Mouse (Mus musculus): Measurements from ENCODE around the gene Mcrip2.

Gene Mcrip2

GRCm38 (mm10) chr17:25868601-25869191 is at the start of gene Mcrip2:
Gene Mcrip2, minus strand, starts transcription at chr17:25868764.
- DNase-seq, result peak; percentile 63 to 66

DNA sequence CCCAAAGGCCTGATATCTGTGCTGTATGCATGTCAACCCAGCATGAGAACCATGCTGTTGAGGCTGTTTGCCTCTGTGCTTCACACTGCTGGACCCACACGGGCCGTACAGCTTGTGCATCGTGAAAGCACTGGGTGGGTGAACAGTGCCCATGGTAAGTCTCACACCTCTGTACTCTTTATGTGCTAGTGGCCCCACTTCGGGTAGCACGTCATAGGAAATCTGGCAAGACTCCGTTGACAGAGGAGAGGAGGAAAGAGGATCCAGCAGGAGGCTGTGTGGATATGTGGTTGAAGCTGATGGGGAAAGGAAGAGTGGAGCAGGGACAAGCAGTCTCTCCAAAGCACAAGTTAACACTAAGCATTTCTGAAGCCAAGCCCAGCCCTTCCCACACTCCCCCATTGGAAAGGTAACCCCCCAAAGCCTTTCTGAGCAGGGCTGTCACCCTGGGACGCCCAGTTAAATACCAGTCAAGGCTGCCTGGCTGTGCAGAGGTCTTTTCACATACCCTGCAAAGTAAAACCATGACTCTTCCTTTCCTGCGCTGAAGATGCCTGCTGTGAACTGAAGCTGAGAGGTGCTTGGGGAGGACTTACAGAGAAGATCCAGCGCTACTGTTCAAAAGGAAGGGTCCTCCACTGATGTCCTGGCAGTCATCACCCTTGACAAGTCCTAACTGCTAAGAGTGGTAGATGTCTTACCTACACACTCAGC is 49.6 kb upstream of the Mcrip2 start:
- DNase-seq, result no peak

GRCm38 (mm10) chr17:25916931-25917647 is 48.5 kb upstream of the Mcrip2 start:
- no peak for DNase-seq

- DNase-seq, result no peak
Measured at GRCm38 (mm10) chr17:25914295-25914694, 45.7 kb upstream of the Mcrip2 start.

DNA sequence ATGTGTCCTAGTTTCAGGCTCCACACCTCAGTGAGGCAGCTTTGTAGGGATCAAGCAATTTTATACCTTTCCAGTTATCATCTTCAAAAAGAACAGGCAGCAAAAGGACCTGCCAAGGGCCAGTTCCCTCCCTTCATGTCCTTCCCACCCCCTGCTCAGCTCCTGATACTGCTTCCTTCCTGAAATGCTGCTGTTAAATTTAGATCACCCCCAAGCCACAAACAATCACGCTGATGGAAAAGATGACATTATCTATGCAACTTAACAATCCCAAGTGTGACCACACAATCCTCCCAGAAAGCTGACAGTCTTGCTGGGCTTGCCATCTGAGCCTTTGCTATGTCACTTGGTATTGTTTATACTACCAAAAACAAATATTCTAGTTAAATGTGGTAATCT is 45.3 kb upstream of the Mcrip2 start:
- no peak for DNase-seq

- no peak for DNase-seq
Measured at GRCm38 (mm10) chr17:25913186-25913876, 44.8 kb upstream of the Mcrip2 start.

DNA sequence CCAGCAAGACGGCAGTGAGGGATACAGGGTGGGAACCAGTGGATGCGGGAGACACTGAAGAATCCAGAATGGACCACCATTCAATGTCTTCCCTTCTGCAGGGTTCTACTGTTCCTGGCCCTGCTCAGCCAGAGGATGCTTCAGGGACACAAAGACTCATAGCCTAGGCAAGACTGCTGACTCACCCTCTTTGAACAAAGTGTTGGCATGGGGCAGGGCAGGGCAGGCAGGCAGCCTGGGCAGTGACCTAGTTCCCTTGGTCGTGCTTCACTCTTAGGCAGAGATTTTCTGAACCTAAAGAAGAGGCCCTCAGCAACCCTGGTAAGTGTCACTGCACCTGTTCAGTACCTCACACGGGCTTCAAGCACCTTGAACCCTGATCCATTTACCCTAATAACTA is 43.3 kb upstream of the Mcrip2 start:
- no peak for DNase-seq

GRCm38 (mm10) chr17:25907640-25908039 is 39.1 kb upstream of the Mcrip2 start:
- no peak for DNase-seq

DNA sequence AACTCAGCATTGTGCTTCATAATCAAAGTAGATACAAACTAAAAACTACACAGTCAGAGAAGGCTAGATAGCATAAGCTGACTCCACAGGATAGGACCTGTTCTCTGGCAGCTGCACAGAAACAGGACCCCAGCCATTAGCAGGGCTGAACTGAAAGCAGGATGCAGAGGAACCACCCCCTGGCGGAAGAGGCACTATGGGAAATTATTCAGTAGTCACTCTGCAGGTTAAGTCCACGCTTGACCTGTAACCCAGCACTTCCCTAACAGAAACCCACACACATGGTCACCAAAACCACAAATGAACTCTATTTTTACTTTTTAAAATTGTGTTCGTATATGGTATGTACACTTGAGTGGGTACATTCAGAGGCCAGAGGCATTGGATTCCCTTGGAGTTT is 34.5 kb upstream of the Mcrip2 start:
- DNase-seq, result no peak

GRCm38 (mm10) chr17:25900193-25900592 is 31.6 kb upstream of the Mcrip2 start:
- DNase-seq, result no peak

DNA sequence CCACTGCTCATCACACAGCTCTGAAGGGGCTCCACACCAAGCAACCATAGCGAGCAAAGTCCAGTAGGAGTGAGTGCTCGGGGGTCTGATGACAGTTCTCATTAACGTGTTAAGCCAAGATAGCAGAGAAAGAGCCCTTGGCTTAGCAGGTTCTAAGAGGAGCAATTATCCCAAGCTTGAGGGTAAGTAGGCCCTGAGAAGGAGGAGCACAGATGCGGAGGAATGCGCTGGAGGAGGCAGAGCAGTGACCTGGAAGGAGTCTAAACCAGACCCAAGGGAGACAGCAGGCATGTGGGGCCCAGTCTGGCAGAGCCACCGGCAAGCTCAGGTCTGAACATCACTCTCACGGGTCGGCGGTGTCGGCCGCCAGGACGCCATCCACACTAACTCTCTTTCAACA is 27.3 kb upstream of the Mcrip2 start:
- DNase-seq, result no peak

DNA sequence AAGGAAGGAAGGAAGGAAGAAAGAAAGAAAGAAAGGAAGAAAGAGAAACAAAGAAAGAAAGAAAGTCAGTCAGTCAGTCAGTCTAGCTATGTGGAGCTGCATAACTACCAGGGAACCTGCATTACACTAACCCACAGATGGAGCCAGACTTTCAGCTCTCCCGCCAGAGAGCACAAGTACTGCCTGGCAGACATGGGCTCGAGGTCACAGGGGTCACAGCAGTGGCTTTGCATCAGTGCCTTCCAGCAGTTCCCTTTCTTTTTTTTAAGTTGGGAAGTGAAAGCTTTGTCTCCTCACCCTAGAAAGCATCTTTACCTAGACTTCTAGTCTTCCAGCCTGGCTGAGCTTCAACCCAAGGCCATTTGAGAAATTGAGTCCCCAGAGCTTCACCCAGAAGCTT is 26.9 kb upstream of the Mcrip2 start:
- no peak for DNase-seq

DNA sequence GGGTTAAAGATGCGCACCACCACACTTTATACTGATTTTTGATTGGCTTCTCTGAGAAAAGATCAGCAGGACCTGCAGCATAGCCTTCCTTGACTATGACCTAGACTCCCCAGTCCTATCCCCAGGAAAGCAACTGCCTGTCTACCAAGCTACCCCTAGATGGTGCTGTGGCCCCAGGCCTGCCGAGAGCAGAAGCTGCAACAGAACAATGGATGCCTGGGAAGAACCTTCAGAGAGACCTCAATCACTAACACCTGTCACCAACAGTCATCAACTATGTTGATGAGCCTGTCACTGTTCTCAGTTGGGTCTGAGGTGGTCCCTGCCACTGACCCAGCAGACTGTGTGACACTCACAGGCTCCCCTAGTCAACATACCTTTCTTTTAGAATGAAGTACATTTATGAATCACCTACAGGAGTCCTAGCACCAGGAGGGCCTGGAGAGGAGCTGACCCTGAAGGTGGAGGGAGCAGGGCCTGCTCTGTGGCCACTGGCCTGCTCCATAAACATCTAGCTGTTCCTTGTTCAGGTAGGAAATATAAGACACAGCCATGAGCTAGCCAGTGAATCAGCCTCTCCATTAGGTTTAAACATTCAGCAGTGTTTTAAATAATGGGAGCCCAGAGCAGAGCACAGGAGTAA is 25.5 kb upstream of the Mcrip2 start:
- DNase-seq, result peak in 1 of 2 experiments; percentile 34

GRCm38 (mm10) chr17:25888837-25889236 is 20.3 kb upstream of the Mcrip2 start:
- no peak for DNase-seq

DNA sequence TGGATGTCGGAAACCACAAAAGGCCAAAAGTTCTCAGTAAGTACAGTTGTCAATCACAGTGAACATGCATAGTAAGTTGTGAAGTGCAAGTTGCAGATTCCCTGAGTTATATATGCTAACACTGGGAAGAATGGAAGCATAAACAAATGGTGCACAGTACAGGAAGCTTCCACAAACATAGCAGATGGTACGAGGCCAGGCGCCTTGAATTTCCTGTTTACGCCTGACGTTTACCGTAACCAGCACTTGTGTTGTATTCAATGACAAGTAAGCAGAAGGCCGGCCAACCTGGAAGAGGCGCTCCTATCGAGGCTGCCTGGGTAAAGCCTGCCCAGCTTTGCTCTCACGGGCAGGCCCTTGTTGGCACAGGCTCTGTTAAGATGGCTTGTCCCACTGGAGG is 18.9 kb upstream of the Mcrip2 start:
- no peak for DNase-seq

GRCm38 (mm10) chr17:25886806-25887205 is 18.2 kb upstream of the Mcrip2 start:
- no peak for DNase-seq

DNA sequence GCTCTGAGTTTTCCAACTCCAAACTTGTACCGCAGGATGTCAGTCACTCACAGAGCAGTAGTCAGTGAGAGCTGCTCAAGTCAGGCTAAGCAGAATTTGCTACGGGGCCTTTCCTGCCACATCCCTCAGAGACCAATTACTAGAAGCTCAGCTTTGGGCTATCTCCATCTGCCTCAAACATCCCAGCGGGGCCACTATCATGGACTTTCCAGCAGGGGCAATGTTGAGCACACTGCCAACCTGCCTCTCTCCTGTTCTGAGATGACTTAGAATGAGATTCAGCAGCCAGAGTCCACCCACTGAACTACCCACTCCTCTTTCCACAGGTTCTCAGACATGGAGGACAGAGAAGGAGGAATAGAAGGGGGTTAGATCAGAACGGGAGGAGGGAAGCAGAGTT is 17.1 kb upstream of the Mcrip2 start:
- no peak for DNase-seq

DNA sequence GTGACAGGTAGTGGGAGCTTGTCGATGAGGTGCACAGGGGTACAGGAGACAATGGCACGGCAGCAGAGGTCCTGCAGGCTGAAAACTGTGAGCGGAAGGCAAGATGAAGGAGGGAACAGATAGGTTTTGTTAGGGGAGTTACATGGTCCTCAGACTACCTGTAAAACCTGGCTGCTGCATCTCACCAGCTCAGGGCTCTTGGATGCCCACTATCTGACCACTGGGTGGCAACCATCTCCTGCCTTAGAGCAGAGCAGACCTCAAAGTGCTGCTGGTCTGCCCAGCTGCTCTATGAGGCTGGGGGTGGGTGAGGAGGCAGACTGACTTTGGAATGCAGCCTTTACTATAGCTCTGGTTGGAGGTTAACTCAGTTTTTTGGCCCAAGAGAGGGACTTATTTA is 15.3 kb upstream of the Mcrip2 start:
- DNase-seq, result no peak

DNA sequence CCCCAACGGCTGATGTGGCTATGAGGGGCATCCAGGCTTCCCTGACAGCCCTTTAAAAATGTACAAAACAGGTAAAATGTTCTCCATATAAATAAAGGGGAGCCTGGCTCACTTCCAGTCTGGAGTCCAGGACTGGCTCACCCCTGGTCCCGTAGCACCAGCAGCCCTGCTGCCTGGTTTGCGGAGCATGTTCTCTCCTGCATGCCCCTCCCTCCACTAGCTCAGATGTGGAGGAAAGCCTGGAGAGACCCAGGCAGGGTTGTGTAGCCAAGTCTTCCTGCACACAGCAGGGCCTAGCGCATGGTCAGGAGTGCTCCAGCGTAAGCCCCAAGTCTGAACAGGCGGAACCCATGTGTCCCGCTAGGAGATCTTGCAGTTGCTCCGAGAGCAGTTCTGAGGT is 14.7 kb upstream of the Mcrip2 start:
- DNase-seq, result no peak

DNA sequence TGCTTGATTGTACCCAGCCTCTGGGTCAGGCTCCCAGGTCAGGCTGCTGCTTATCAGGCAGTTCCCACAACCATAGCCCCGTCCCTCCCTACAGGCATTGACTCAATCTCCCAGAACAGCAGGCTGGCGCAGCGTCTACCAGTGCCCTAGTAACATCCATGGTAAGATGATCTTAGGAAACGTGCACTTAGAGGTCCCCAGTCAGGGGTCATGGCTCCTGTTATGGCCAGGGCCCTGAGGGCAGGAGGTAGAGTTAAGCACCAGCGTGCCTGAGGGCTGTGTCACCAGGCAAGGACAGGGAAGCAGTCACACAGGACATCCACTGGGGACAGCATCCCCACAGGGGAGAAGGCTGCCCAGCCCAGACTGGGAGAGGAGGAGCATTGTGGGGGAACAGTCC is 13.7 kb upstream of the Mcrip2 start:
- no peak for DNase-seq

- DNase-seq, result no peak
Measured at GRCm38 (mm10) chr17:25881691-25882090, 13.1 kb upstream of the Mcrip2 start.

GRCm38 (mm10) chr17:25880913-25881641 is 12.5 kb upstream of the Mcrip2 start:
- no peak for DNase-seq

Measured in thymus, adult 18-20 months (tissue).